Mouse (Mus musculus) forebrain, embryonic 12.5 days (tissue): Measurements from ENCODE around the gene Lmod3. TPM values are rescaled to one million over a fixed set of nuclear protein-coding genes. Genes with fewer than 3 reads are reported as not detected.
A peak's percentile ranks its signal among the peaks of the same experiment; 100 is the strongest.

Source experiments
- ATAC-seq: fragments of 200-750 bp; cut with Nextera tagmentation; 2 replicates; pipeline ENCODE4 v1.8.0; 2017; ENCODE audit warnings: moderate TSS enrichment; ENCODE audit not compliant: low FRiP score
- H3K27ac ChIP-seq: fragments of 300-500 bp; sonication (generic); 2 replicates; pipeline ENCODE4 v1.5.1; 2016; ENCODE audit warnings: mild to moderate bottlenecking
- H3K27me3 ChIP-seq: fragments of 300-500 bp; sonication (generic); 2 replicates; pipeline ENCODE4 v1.6.1; 2016; ENCODE audit warnings: mild to moderate bottlenecking
- H3K36me3 ChIP-seq: fragments of 300-500 bp; sonication (generic); replicated peaks from 2 replicates; pipeline ENCODE4 v1.6.1; 2016; ENCODE audit warnings: mild to moderate bottlenecking
- H3K4me1 ChIP-seq: fragments of 300-500 bp; sonication (generic); 2 replicates; pipeline ENCODE4 v1.6.1; 2016
- H3K4me2 ChIP-seq: fragments of 300-500 bp; sonication (generic); 2 replicates; pipeline ENCODE4 v1.6.1; 2016; ENCODE audit warnings: mild to moderate bottlenecking, moderate library complexity
- H3K4me3 ChIP-seq: fragments of 300-500 bp; sonication (generic); replicated peaks from 2 replicates; pipeline ENCODE4 v1.5.1; 2016; ENCODE audit warnings: mild to moderate bottlenecking
- H3K9ac ChIP-seq: fragments of 300-500 bp; sonication (generic); 2 replicates; pipeline ENCODE4 v1.6.1; 2016; ENCODE audit warnings: mild to moderate bottlenecking
- H3K9me3 ChIP-seq: fragments of 300-500 bp; sonication (generic); 2 replicates; pipeline ENCODE4 v1.6.1; 2016
- WGBS: fragments of 180-500 bp; shearing (Covaris S2); methylation state at CpG from one replicate; pipeline ENCODE4 v1.1.7; 2016; 5-methylcytosine and 5-hydroxymethylcytosine counted together
- polyA plus RNA-seq: library from polyadenylated mRNA; unstranded; fragments of >200 nt; fragmentation: Nextera tagmentation; extraction: Ambion mirVana; gene quantifications from 2 replicates; pipeline ENCODE4 v1.2.1, GENCODE M21; 2016

Lmod3 gene
- polyA plus RNA-seq, 1 experiment from 2014 or later: 0.19 TPM

DNA sequence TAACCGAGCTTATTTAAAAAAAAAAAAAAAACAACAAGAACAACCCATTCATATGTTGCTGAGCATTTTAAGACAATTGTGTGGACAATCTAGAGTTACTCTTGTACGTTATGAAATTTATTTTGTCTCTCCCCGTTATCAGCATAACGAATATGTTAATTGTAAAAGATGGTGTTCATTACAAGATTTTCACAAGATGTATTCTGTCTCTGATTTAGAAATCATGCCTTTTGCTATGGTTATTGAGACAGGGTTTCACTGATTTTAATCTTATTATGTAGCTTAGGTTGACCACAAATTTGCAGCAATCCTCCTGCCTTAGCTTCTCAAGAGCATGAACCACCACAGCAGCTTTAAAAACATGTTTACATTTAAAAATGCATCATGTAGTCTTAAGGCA lies 37.3 kb upstream of the Lmod3 start:
- Histone ChIP-seq H3K4me3 (no peak overlapping the region), H3K27ac (no peak overlapping the region), H3K4me2 (no peak overlapping the region), H3K9me3 (no peaks in the 10 kb centered on the region), H3K36me3 (peaks cover 44% of the 10 kb centered on the region), H3K4me1 (peaks cover 16% of the 10 kb centered on the region), H3K9ac (no peak overlapping the region), H3K27me3 (no peaks in the 10 kb centered on the region)
- ATAC-seq: no peak
- WGBS: 89% methylated on average over 4 of the region's 4 CpGs

DNA sequence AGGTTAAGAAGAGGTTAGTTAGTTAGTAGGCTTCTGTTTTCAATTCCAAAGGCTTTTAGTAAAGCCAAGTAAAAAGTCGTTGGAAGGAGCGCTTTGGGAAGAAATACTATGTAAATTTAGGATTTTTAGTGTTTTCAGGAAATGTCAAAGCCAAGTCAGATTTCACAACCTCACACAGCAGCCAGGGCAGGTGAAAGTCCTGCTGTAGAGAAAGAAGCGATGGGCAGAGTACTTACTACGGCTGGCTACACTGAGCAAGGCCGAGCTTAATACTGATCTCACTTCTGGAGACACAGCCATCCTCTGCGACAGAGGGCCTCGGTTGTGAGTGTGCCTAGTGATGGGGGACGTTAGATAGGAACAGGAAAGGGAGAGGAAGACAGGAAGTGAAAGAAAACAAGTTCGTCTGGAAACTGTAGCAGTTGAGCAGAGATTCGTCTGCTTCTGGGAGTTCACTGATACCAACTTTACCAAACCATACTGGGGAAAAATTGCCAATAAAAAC lies 36.8 kb upstream of the Lmod3 start:
- no peaks in the 10 kb centered on the region for H3K9me3 ChIP-seq
- no peak overlapping the region for H3K9ac ChIP-seq
- no peak overlapping the region for H3K4me3 ChIP-seq
- no peak overlapping the region for H3K4me2 ChIP-seq
- H3K4me1 ChIP-seq: peaks cover 16% of the 10 kb centered on the region
- no peak for ATAC-seq
- H3K27ac ChIP-seq: no peak overlapping the region
- WGBS: 80% methylated on average over 10 of the region's 10 CpGs
- H3K27me3 ChIP-seq: no peaks in the 10 kb centered on the region
- peaks cover 40% of the 10 kb centered on the region for H3K36me3 ChIP-seq

DNA sequence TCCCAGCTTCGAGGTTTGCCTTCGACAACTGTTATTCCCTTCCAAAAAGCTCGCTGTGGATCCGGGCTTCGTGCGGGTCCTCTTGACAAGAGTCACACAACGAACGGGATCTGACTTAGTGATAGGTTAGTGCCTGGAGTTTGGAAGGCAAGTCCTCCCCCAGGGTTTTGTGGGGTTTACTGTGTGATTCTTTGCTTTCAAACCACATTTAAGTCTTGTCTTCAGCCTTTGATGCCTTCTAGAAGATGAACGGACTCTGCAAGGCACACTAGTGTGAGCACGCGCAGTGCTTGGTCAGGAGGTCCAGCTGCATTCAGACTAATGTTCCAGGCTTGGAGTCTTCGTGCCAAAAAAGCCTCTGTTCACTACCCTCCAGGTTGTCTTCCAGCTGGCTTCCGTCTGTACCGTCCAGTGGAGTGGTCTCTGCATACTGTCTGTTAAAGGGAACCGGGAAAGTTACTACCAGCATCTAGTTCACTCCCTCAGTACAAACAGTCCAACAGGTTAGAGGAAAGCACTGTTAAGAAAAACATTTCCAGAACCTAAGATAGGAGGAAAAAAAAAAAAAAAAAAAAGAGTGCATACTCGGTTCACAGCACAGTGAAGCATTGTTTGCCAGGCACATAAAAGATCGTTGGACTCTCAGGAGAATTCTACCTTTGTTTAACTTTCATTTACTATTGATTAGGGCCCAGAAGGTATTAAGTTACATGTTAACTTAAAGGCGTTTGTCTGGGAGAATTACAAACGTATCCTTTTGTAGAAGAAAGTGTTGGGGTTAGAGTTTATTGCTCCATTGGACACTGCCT lies 35.7 kb upstream of the Lmod3 start:
- Histone ChIP-seq H3K36me3 (peaks cover 32% of the 10 kb centered on the region), H3K27me3 (no peaks in the 10 kb centered on the region), H3K4me2 (no peak overlapping the region), H3K27ac (no peak overlapping the region), H3K4me3 (no peak overlapping the region), H3K9ac (no peak overlapping the region), H3K4me1 (peaks cover 16% of the 10 kb centered on the region), H3K9me3 (no peaks in the 10 kb centered on the region)
- no peak for ATAC-seq
- WGBS: 80% methylated on average over 19 of the region's 19 CpGs

DNA sequence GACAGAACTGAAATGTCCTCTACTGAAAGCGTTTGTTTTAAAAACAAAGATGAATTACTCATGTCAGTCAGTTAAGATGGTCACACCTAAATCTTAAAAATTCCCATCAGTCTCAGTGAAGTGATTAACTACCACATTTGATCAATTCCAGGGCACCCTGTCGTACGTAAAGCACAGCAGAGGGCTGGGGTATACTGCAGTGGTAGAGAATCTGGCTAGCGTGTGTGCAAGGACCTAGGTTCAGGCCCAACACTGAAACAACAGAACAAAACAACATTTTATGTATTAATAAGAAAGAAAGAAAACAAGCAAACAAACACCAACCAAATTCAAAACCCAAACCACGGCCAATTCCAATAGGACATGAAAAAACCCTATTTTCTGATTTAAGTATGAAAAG lies 33.8 kb upstream of the Lmod3 start:
- no peak overlapping the region for H3K9ac ChIP-seq
- H3K4me3 ChIP-seq: no peak overlapping the region
- no peak for ATAC-seq
- peaks cover 19% of the 10 kb centered on the region for H3K36me3 ChIP-seq
- no peak overlapping the region for H3K27ac ChIP-seq
- no peaks in the 10 kb centered on the region for H3K27me3 ChIP-seq
- no peak overlapping the region for H3K4me2 ChIP-seq
- peaks cover 8% of the 10 kb centered on the region for H3K4me1 ChIP-seq
- WGBS: 95% methylated on average over 5 of the region's 5 CpGs
- no peaks in the 10 kb centered on the region for H3K9me3 ChIP-seq

DNA sequence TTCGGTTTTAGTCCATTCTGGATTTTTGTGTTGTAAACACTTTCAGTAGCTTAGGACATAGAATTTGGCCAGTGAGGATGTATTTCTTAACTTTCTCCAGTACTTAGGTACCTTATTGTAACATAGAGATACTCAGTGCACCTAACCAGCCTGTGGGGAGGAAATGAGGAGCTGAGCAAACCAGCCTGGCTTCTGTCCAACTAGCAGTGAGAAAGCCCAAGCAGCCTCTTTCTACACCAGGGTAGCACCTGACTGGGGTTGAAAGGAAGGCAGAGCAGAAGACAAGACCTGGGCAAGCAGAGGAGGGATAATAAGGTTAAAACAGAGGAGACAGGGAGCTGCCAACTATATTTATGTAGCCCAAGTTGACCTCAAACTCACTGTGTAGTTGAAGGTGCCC lies 31.1 kb upstream of the Lmod3 start:
- Histone ChIP-seq H3K4me2 (no peak overlapping the region), H3K4me1 (no peaks in the 10 kb centered on the region), H3K27ac (no peak overlapping the region), H3K4me3 (no peak overlapping the region), H3K27me3 (peaks cover 8% of the 10 kb centered on the region; the same call in 1 of the 2 replicates), H3K9me3 (no peaks in the 10 kb centered on the region), H3K9ac (no peak overlapping the region), H3K36me3 (peaks cover 19% of the 10 kb centered on the region)
- no peak for ATAC-seq
- WGBS: 93% methylated on average over 1 of the region's 1 CpGs

DNA sequence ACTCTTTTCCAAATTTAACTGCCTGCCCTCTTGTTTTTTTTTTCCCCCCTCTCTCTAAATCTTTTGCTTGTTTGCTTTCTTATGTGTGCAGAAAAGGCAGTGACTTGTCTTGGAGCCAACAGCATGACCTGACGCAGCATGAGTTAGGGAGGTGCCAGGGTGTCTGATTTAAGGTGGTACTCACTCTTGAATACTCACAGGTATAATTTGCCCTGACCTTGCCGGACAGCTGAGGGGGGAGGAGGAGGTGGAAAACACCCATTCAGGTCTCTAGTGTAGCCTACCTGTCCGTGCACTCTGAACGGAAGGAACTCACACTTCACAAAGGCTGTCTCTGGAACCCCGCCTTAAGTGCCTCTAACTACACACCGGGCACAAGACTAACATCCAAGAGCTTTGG lies 26.3 kb upstream of the Lmod3 start:
- H3K4me1 ChIP-seq: peaks cover 17% of the 10 kb centered on the region
- H3K9ac ChIP-seq: no peak overlapping the region
- 37% methylated on average over 6 of the region's 6 CpGs for WGBS
- 0 out of 2 replicates have a peak, but pooled peaks cover under 1% of the 10 kb centered on the region for H3K36me3 ChIP-seq
- ATAC-seq: no peak
- no peak overlapping the region for H3K4me2 ChIP-seq
- no peaks in the 10 kb centered on the region for H3K9me3 ChIP-seq
- no peak overlapping the region for H3K4me3 ChIP-seq
- H3K27ac ChIP-seq: no peak overlapping the region
- H3K27me3 ChIP-seq: peaks cover 17% of the 10 kb centered on the region; the same call in 1 of the 2 replicates

DNA sequence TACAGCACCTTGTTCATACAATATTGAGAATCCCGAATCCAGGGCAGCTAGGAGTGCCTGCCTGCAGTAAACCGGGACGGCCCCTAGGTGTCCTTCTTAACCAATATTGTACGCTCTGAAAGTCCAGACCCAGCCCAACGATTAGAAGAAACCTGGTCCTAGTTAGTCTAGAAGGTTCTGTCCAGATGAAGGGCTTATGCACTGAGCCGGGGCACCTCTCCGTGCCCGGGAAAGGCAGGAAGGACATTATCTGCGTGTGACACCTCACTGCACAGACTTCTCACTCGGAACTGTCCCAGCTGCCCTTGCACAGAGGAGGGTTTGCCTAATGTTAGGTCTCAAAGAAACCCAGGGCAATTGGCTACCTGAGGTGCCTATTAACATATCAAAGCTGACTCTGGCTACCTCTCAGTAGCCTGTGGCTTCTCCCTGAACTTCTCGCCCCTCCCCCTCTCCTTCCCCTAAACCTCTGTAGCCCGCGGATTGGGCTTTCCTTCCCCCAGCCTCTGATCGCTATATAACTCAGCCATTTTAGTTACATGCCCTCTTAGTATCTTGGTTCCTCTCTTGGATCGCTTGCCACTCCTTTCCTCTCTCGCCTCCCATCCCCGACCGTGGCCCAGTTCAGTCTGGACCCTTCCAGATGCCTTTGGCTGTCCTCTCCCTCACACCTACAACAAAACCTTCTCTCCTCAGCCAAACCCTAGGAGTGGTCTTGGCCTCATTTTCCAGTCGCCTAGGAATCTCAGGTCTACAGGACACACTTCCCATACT lies 25.6 kb upstream of the Lmod3 start:
- Histone ChIP-seq H3K36me3 (no peaks in the 10 kb centered on the region), H3K9me3 (no peaks in the 10 kb centered on the region), H3K4me1 (peaks cover 17% of the 10 kb centered on the region), H3K9ac (no peak overlapping the region), H3K27ac (no peak overlapping the region), H3K4me3 (peak overlapping the region; percentile 13; the same call in 1 of the 2 replicates), H3K4me2 (peak overlapping the region; percentile 47), H3K27me3 (peaks cover 17% of the 10 kb centered on the region; the same call in 1 of the 2 replicates)
- ATAC-seq: peak; percentile 70; the same call in 1 of the 2 replicates
- WGBS: 1% methylated on average over 19 of the region's 19 CpGs

DNA sequence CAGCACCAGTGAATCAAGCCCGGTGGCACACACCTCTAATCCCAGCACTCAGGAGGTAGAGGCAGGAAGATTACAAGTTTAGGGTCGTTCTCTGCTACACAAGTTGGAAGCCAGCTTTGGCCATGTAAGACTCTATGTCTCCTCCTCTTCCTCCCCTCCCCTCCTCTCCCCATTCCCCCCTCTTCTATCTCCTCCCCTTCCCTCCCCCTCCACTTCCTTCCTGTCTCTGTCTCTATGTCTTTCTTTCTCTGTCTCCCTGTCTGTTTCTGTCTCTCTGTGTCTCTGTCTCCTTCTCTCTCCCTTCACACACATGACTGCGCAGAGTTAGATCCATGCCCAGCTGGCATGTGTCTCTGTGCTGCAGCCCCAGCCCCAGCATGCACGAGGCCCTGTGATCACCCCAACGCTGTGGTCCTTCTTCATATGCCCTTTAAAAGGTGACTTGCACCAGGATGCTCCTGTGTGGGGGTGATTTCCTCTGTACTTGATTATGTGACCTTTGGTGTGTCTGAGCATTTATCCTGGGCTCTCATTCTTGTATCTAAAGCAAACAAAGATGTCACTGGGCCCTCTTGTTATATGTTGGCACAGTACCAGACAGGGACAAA lies 24.4 kb upstream of the Lmod3 start:
- WGBS: 74% methylated on average over 5 of the region's 5 CpGs
- Histone ChIP-seq H3K27ac (no peak overlapping the region), H3K36me3 (no peaks in the 10 kb centered on the region), H3K4me3 (no peak overlapping the region), H3K4me1 (peaks cover 17% of the 10 kb centered on the region), H3K9ac (no peak overlapping the region), H3K9me3 (no peaks in the 10 kb centered on the region), H3K4me2 (no peak overlapping the region), H3K27me3 (peaks cover 17% of the 10 kb centered on the region; the same call in 1 of the 2 replicates)
- ATAC-seq: 0 out of 2 replicates have a peak, but pooled peaks have one; percentile 47

DNA sequence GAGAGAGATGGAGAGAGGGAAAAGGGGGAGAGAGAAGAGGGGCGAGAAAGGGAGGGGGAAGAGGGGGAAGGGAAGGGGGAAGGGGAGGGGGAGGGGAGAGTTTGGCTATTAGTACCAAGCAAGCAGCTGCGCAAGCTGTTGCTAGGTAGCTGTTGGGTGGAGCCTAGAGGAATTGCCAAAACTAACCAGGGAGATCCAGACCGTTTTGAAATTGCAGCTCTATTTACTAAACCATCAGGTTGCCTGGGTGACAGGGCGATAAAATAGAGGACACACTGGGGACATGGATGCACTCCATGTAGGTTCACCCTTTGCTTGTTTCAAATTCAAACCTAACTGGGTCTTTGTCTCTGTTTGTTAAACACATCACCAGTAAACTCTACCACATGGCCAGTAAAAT lies 23.8 kb upstream of the Lmod3 start:
- WGBS: 31% methylated on average over 4 of the region's 4 CpGs
- Histone ChIP-seq H3K4me3 (no peak overlapping the region), H3K27ac (no peak overlapping the region), H3K9me3 (no peaks in the 10 kb centered on the region), H3K27me3 (peaks cover 17% of the 10 kb centered on the region; the same call in 1 of the 2 replicates), H3K4me2 (0 out of 2 replicates have a peak overlapping the region, but pooled peaks have one; percentile 0), H3K9ac (no peak overlapping the region), H3K36me3 (no peaks in the 10 kb centered on the region), H3K4me1 (peaks cover 17% of the 10 kb centered on the region)
- no peak for ATAC-seq

DNA sequence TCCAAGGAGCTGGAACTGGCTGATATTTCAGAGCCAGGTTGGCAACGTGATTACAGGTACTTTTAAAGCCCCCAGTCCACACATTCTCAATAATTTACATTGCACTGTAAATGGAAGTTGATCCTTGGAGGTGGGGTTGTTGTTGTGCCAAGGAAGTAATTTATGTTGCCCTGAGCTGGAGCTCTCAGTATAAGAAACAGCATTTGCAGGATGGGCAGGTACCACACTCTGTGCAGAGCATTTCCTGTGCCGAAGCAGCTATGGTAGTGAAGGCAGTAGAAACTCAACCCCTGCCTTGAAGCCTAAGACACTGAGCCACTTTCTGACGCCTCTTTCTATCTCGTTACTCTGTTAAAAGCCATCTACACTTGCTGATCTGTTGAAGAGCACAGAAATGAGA lies 23.2 kb upstream of the Lmod3 start:
- Histone ChIP-seq H3K27ac (no peak overlapping the region), H3K4me3 (no peak overlapping the region), H3K9me3 (no peaks in the 10 kb centered on the region), H3K9ac (no peak overlapping the region), H3K4me2 (0 out of 2 replicates have a peak overlapping the region, but pooled peaks have one; percentile 0), H3K4me1 (peaks cover 17% of the 10 kb centered on the region), H3K27me3 (peaks cover 17% of the 10 kb centered on the region; the same call in 1 of the 2 replicates), H3K36me3 (no peaks in the 10 kb centered on the region)
- 59% methylated on average over 4 of the region's 4 CpGs for WGBS
- no peak for ATAC-seq

DNA sequence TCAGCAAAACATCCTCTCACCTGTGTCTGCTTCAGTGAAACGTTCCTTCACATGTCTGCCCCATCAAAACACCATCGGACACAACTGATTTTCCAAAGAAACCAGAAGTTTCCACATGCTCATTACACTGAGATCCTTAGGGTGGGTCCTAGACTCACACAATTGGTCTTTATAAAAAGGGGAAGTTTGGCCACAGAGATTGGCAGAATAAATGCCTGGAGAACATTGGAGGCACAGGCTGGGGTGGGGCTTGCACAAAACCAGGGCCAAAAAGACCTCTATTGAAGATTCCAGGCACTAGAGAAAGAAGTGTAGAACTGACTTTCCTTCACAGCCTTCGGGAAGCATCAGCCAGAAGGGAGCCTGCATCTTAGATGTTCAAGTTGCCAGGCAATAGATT lies 21.2 kb upstream of the Lmod3 start:
- Histone ChIP-seq H3K4me3 (no peak overlapping the region), H3K27me3 (0 out of 2 replicates have a peak, but pooled peaks cover 9% of the 10 kb centered on the region), H3K4me1 (peaks cover 23% of the 10 kb centered on the region), H3K9ac (no peak overlapping the region), H3K9me3 (no peaks in the 10 kb centered on the region), H3K36me3 (no peaks in the 10 kb centered on the region), H3K27ac (no peak overlapping the region), H3K4me2 (no peak overlapping the region)
- WGBS: 74% methylated on average over 3 of the region's 3 CpGs
- no peak for ATAC-seq
